Mouse (Mus musculus) heart, postnatal 36 days (tissue): ENCODE measurements around the gene Gabrb1. TPM values are rescaled to one million over a fixed set of nuclear protein-coding genes. Genes with fewer than 3 reads are reported as not detected.

Experiments used
- DNase-seq, 2 experiments: peaks; one replicate each; pipeline ENCODE4 v3.0.0; 2021 to 2022
- intact Hi-C: fragments of 180-260 bp; cut with DNase I; formaldehyde crosslinking; loops from one replicate; pipeline ENCODE4 v1.15.1; 2025
- total RNA-seq, 2 experiments: library from RNA; stranded (reverse); gene quantifications; 2 replicates each; pipeline ENCODE4 v1.2.3; 2021

Gabrb1 gene
- total RNA-seq, 2 experiments from 2014 or later: 0.03 to 0.06 TPM

GRCm38 (mm10) chr5:71828342-71828741 lies 170.4 kb downstream of the Gabrb1 start:
- no peak for DNase-seq
- intact Hi-C loops: no loop called here

GRCm38 (mm10) chr5:71828996-71829395 lies 171.1 kb downstream of the Gabrb1 start:
- no peak for DNase-seq
- intact Hi-C loops: no loop called here

DNA sequence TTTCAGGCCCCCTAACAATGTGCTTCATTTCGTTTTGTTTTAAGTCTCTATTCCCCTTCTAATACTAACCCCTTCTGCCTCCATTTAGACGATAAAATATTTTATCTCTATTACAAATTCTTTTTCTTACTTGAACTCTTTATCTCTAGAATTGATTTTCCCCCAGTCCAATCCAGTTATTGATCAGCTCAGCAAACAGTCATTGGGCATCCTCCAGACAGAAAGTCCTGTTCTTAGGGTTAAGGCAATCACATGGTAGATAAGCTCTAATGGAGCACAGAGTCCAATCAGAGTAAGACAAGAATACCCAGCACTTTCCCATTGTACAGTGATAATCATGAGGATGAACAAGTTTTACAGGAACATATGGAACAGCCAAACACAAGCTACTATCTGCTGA lies 172.4 kb downstream of the Gabrb1 start:
- intact Hi-C loops: no loop called here
- DNase-seq: no peak

GRCm38 (mm10) chr5:71842241-71842640 lies 184.3 kb downstream of the Gabrb1 start:
- no peak for DNase-seq
- intact Hi-C loops: no loop called here

- intact Hi-C loops: no loop called here
These were observed 240.3 kb downstream of the Gabrb1 start for GRCm38 (mm10) chr5:71898214-71898613.

DNA sequence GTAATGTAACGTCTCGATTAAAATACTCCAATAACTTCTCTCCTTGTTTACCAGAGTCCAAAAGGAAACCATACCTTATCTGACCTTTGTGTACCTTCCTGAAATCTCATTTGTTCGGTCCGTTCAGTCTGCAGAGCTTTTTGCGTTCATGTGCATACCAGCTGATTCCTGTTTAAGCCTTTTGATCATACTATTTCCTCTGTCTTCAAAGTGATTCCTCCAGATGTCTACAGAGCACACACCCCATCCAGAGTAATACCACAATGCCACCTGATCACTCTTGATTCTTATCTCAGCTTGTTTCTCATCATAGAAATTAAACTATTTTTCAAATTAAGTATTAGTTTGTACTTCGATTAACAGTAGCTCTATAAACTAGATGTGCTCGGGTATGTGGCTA lies 245.5 kb downstream of the Gabrb1 start:
- no peak for DNase-seq
- intact Hi-C loops: no loop called here

More at GRCm38 (mm10) chr5:71898214-71898613, 240.3 kb downstream of the Gabrb1 start:
- DNase-seq: no peak

GRCm38 (mm10) chr5:71914028-71914427 lies 256.1 kb downstream of the Gabrb1 start:
- DNase-seq: no peak
- intact Hi-C loops: no loop called here

DNA sequence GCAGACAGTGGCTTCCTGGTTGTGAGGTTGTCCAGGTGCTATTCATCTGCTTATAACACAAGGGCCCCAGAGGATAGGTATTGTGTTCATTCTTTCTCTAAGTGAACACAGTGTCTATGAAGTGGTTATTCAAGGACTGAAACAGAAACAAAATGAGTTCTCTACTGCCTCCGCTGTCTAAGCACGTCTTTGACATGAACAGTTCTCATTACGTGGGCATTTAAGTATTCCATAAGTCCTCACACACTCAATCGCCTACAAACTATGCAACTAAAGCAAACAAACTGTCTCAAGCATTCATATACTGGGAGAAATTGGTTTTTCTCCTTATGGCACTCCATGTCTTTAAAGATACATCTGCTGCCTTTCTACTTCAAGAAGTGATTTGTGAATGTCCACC lies 257.8 kb downstream of the Gabrb1 start:
- intact Hi-C loops: no loop called here
- DNase-seq: no peak

- DNase-seq: no peak
- intact Hi-C loops: no loop called here
These were observed 259.3 kb downstream of the Gabrb1 start for GRCm38 (mm10) chr5:71917206-71917605.

GRCm38 (mm10) chr5:71923636-71924035 lies 265.7 kb downstream of the Gabrb1 start:
- intact Hi-C loops: no loop called here
- no peak for DNase-seq

GRCm38 (mm10) chr5:71926336-71926735 lies 268.4 kb downstream of the Gabrb1 start:
- intact Hi-C loops: no loop called here
- DNase-seq: no peak

DNA sequence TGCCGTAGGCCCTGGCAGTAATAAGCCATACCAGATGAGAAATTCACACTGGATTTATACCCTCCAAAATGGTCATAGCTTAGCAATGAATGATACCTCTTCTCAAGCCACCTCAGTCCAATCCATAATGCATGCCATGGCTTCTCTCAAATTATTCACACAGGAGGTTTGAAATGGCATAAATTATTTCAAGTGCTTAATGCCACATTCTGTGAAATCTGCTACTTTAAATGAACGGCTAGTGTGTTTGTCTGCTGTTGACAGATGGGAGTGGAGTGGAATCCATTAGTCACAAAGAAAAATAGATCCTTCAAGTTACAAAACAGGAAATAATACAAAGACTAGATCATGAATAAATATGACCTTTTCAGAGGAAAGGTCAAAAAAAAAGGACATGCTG lies 272.1 kb downstream of the Gabrb1 start:
- no peak for DNase-seq
- intact Hi-C loops: no loop called here

- intact Hi-C loops: no loop called here
- DNase-seq: no peak
These were observed 293.5 kb downstream of the Gabrb1 start for GRCm38 (mm10) chr5:71951398-71951797.

GRCm38 (mm10) chr5:71955070-71955685 lies 297.3 kb downstream of the Gabrb1 start:
- intact Hi-C loops: no loop called here
- DNase-seq: no peak

GRCm38 (mm10) chr5:71964876-71965432 lies 307.0 kb downstream of the Gabrb1 start:
- intact Hi-C loops: no loop called here
- no peak for DNase-seq

DNA sequence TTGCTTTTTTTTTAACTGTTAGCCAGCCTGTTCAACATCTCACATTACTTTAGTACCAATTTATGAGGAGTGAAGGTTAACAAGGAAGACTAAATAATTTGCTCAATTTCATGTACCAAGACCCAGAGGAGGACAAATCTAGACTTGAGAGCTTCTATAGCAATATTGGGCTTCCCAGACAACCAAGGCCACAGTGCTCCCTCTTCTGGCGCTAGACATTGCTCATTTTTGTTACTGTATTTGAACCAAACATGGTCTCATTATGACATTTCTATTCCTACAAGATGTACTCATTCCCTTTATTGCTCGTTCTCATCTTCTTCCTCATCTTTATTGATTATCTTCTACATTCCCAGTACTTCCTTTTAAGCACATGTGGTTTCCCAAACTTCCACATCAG lies 307.6 kb downstream of the Gabrb1 start:
- DNase-seq: no peak
- intact Hi-C loops: no loop called here

DNA sequence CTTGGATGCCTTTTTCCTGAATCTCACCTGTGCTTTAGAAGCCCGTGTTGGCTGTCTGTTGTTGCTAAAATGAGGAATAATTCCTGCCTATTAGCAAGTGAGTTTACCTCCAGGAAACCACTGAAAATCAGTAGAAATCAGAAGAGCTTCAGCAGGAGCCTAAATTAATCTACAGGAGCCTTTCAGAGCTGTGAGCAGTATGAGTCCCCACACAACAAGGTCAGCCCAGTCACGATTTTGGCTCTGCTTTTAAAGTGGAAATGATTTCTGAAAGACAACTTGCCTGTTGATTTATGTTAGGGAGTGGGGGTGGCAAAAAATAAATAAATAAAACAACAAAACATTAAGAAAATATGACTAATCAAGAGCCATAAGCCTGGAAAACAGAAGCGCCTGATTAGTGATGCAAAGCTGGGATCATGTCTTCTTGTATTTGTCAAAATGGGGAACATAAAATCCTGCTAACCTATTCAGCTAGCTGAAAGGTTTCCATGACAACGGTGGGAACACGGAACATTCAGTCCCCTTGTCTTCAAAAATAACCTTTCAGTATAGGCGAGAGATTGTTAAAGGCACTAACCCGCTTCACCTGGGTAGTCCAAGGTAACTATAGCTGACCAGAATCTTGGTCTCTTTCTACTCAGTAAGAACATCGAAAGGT lies 312.4 kb downstream of the Gabrb1 start:
- no peak for DNase-seq
- intact Hi-C loops: no loop called here

GRCm38 (mm10) chr5:71972831-71973230 lies 314.9 kb downstream of the Gabrb1 start:
- no peak for DNase-seq
- intact Hi-C loops: no loop called here

DNA sequence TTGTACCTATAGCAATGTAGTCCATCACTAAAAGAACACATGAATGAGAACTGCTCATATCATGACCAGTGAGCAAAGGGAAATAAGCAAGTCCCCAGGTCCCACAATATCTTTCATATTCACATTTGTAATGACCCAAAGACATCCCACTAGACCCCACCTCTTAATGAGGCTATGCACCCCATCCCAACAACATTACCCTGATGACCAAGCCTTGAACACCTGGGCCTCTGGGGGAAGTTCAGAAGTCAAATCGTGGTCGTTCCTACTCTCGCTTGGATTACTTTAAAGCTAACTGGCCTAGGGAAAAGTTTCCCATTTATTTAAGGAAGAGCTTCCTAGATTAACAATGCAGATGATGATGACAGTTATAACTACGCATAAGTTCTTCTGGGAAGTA lies 318.2 kb downstream of the Gabrb1 start:
- no peak for DNase-seq
- intact Hi-C loops: no loop called here

DNA sequence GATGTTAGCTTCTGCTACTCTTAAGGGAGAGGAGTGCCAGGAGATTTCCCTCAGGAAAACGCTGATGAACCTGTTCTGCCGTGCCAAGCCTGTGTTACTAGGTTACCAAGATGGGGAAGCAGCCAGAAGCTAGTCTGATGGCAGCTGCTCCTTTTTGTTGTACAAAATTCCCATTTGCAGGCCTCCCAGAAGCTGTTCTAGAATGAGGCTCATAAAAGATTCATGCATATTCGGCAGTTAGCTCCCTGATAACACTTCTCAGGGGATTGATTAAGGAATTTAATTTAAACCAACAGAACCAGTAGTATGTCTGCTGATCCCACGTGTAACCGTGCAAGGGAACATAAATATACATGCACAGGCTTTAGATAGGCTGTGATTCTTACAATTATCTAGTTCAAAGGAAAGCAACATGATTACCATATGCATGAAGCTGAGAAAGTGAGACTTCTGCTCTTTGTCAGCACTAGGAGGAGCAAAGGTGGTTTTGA lies 318.7 kb downstream of the Gabrb1 start:
- DNase-seq: no peak
- intact Hi-C loops: no loop called here

- intact Hi-C loops: no loop called here
- no peak for DNase-seq
These were observed 328.6 kb downstream of the Gabrb1 start for GRCm38 (mm10) chr5:71986561-71986960.

- no peak for DNase-seq
- intact Hi-C loops: no loop called here
These were observed 329.1 kb downstream of the Gabrb1 start for GRCm38 (mm10) chr5:71986983-71987398.
